Mouse (Mus musculus) kidney, postnatal 0 days (tissue): ENCODE measurements at regions not wholly inside any gene's neighbourhood (a gene's known extent, or its start where the extent isn't known, plus 50 kb on each side); places are given as distances from the start of the nearest gene placed in this dataset.

ENCODE experiments used
- ATAC-seq: fragments of 200-750 bp; cut with Nextera tagmentation; replicated peaks from 2 replicates; pipeline ENCODE4 v1.8.0; 2017; ENCODE audit warnings: low read depth, moderate number of reproducible peaks, moderate TSS enrichment, moderate library complexity; ENCODE audit not compliant: low FRiP score
- DNase-seq: peaks from one replicate; pipeline ENCODE4 v3.0.0-alpha.2; 2016; ENCODE audit warnings: low spot score
- H3K27ac ChIP-seq: fragments of 300-500 bp; sonication (generic); 2 replicates; pipeline ENCODE4 v1.5.1; 2014; ENCODE audit warnings: mild to moderate bottlenecking
- H3K27me3 ChIP-seq: fragments of 300-500 bp; sonication (generic); 2 replicates; pipeline ENCODE4 v1.6.1; 2014; ENCODE audit warnings: low read length, mixed read lengths; ENCODE audit not compliant: insufficient read depth
- H3K36me3 ChIP-seq: fragments of 300-500 bp; sonication (generic); 2 replicates; pipeline ENCODE4 v1.6.1; 2014; ENCODE audit warnings: low read length, mixed read lengths; ENCODE audit not compliant: insufficient read depth
- H3K4me1 ChIP-seq: fragments of 300-500 bp; sonication (generic); replicated peaks from 2 replicates; pipeline ENCODE4 v1.6.1; 2014; ENCODE audit warnings: antibody characterized with exemption, low read length, mixed read lengths; ENCODE audit not compliant: insufficient read depth
- H3K4me2 ChIP-seq: fragments of 300-500 bp; sonication (generic); 2 replicates; pipeline ENCODE4 v1.6.1; 2014; ENCODE audit warnings: mild to moderate bottlenecking, low read length, moderate library complexity, mixed read lengths
- H3K4me3 ChIP-seq: fragments of 300-500 bp; sonication (generic); replicated peaks from 2 replicates; pipeline ENCODE4 v1.5.1; 2014; ENCODE audit warnings: low read depth, low read length
- H3K9ac ChIP-seq: fragments of 300-500 bp; sonication (generic); 2 replicates; pipeline ENCODE4 v1.6.1; 2014; ENCODE audit warnings: low read depth, low read length
- H3K9me3 ChIP-seq: fragments of 300-500 bp; sonication (generic); replicated peaks from 2 replicates; pipeline ENCODE4 v1.6.1; 2016; ENCODE audit warnings: low read length, inconsistent platforms, mixed read lengths
- CTCF ChIP-seq: IDR thresholded peaks from 2 replicates; pipeline ENCODE4 v1.5.1; 2016; ENCODE audit warnings: antibody characterized with exemption, low read depth, mild to moderate bottlenecking, moderate library complexity
- WGBS: fragments of 180-500 bp; shearing (Covaris S2); extraction: QIAGEN DNeasy Blood & Tissue Kit; methylation state at CpG from one replicate; pipeline ENCODE4 v1.1.7; 2014; 5-methylcytosine and 5-hydroxymethylcytosine counted together

DNA sequence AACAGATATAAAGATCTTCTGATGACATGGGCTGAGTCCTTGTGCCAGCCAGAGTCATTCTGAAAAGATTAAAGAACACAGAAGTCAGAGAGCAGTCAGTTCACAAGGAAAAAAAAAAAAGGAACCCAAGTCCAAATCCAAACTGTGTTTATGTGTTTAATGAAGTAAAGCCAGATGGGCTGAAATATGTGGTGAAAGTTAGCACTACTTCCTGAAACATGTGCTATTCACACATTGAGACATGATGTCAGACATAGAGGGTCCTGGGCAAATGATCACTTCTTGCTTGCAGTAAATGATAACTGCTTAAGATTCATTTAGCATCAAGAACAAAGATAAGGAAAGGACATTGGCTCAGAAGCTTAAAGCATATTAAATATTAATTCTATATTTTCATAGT is 439.8 kb downstream of the Nova1 start:
- no peak for TF ChIP-seq CTCF
- Histone ChIP-seq H3K4me2 (no peak overlapping the region), H3K36me3 (no peaks in the 10 kb centered on the region), H3K9ac (no peak overlapping the region), H3K4me1 (no peaks in the 10 kb centered on the region), H3K9me3 (no peaks in the 10 kb centered on the region), H3K27ac (no peak overlapping the region), H3K27me3 (no peaks in the 10 kb centered on the region), H3K4me3 (no peak overlapping the region)
- ATAC-seq (no peak), DNase-seq (no peak)

- TF ChIP-seq CTCF: no peak
- Histone ChIP-seq H3K4me1 (no peaks in the 10 kb centered on the region), H3K36me3 (no peaks in the 10 kb centered on the region), H3K4me2 (no peak overlapping the region), H3K27ac (no peak overlapping the region), H3K9me3 (no peaks in the 10 kb centered on the region), H3K4me3 (no peak overlapping the region), H3K9ac (no peak overlapping the region), H3K27me3 (no peaks in the 10 kb centered on the region)
- DNase-seq (no peak), ATAC-seq (no peak)
- 65% methylated on average over 3 of the region's 3 CpGs for WGBS
Measured at GRCm38 (mm10) chr12:46371747-46372146, 447.0 kb downstream of the Nova1 start.

- no peak for TF ChIP-seq CTCF
- H3K9me3 ChIP-seq: no peaks in the 10 kb centered on the region
- H3K27ac ChIP-seq: no peak overlapping the region
- H3K4me2 ChIP-seq: no peak overlapping the region
- no peaks in the 10 kb centered on the region for H3K36me3 ChIP-seq
- no peaks in the 10 kb centered on the region for H3K27me3 ChIP-seq
- no peak overlapping the region for H3K9ac ChIP-seq
- WGBS: 83% methylated on average over 1 of the region's 1 CpGs
- DNase-seq (no peak), ATAC-seq (no peak)
- no peak overlapping the region for H3K4me3 ChIP-seq
- no peaks in the 10 kb centered on the region for H3K4me1 ChIP-seq
Measured at GRCm38 (mm10) chr12:46333376-46333775, 485.4 kb downstream of the Nova1 start.

DNA sequence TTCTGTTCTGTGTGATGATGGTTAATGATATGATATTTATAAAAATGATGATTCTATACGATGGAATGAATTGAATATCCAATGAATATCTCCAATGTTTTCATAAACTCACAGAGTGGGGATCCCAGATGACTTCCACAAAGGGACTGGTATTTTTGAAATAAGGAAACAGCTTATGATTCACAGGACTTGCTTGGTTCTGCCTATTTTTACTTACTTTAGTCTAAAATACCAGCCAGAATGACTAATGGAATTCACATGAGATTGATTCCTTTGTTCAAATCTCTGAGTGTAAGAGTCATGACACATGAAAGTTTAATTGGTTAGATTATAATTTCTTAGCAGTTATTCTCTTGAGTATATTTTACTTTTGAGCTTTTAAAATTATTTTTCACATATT is 490.9 kb downstream of the Nova1 start:
- H3K27ac ChIP-seq: no peak overlapping the region
- no peak for TF ChIP-seq CTCF
- no peak overlapping the region for H3K9ac ChIP-seq
- ATAC-seq (no peak), DNase-seq (no peak)
- no peaks in the 10 kb centered on the region for H3K27me3 ChIP-seq
- WGBS: 84% methylated on average over 1 of the region's 1 CpGs
- no peak overlapping the region for H3K4me2 ChIP-seq
- no peaks in the 10 kb centered on the region for H3K36me3 ChIP-seq
- H3K9me3 ChIP-seq: no peaks in the 10 kb centered on the region
- H3K4me1 ChIP-seq: no peaks in the 10 kb centered on the region
- no peak overlapping the region for H3K4me3 ChIP-seq

DNA sequence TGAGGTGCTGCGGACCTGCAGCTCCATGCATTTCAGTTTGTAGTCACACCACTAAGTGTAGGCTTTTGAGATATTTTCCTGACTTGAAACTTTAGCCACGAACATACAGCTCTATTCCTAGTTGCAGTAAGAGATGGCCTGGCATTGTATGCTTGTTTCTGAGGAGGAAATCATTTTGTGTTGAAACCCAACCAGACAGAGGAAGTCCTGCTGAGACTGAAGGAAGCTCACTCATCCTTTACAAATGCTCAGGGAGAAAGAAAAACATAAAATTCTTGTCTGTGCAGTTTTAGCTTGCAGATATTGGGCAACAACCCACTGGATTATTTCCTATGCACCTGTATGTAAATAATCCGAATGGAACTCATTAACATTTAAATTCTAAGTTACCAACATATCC is 495.5 kb downstream of the Nova1 start:
- Histone ChIP-seq H3K4me2 (no peak overlapping the region), H3K27me3 (no peaks in the 10 kb centered on the region), H3K4me3 (no peak overlapping the region), H3K27ac (no peak overlapping the region), H3K9ac (no peak overlapping the region), H3K9me3 (no peaks in the 10 kb centered on the region), H3K4me1 (no peaks in the 10 kb centered on the region), H3K36me3 (no peaks in the 10 kb centered on the region)
- no peak for ATAC-seq
- 66% methylated on average over 3 of the region's 3 CpGs for WGBS
- no peak for DNase-seq
- no peak for TF ChIP-seq CTCF

DNA sequence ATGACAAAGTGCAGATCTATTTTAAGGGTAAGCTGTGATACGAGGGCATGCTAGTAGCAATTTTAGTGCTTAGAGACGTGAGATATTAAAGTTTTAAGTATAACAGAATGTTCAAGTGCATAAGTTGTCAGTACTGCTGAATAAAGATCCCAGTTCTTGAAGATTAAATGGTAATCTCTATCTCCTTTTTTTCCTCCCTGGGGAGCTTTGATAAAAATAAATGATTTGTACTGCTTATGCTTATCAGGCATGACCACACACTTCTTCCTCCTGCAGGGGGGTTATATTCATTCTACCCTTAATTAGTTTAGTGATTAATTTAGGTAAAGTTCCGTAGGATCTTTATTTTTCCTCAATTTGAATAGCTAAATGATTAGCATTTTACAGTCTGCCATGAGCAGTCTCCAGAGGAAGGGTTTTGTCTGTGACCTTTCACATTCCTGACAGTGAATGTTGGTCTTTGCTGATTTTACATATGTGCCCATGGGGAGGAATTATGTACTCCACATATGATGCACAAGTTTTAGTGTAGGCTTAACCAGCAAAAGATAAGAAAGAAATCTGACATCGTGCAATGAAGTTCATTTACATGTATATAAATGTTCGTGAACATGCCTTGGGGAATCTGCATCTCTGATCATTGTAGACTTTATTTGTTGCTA is 515.5 kb downstream of the Nova1 start:
- no peaks in the 10 kb centered on the region for H3K27me3 ChIP-seq
- H3K9ac ChIP-seq: no peak overlapping the region
- no peaks in the 10 kb centered on the region for H3K9me3 ChIP-seq
- no peak for ATAC-seq
- no peak overlapping the region for H3K27ac ChIP-seq
- no peak for DNase-seq
- no peaks in the 10 kb centered on the region for H3K36me3 ChIP-seq
- TF ChIP-seq CTCF: no peak
- no peak overlapping the region for H3K4me2 ChIP-seq
- H3K4me3 ChIP-seq: no peak overlapping the region
- WGBS: 76% methylated on average over 5 of the region's 5 CpGs
- no peaks in the 10 kb centered on the region for H3K4me1 ChIP-seq

GRCm38 (mm10) chr12:46298926-46299325 is 519.8 kb downstream of the Nova1 start:
- Histone ChIP-seq H3K27me3 (no peaks in the 10 kb centered on the region), H3K4me3 (no peak overlapping the region), H3K9me3 (no peaks in the 10 kb centered on the region), H3K36me3 (no peaks in the 10 kb centered on the region), H3K4me1 (no peaks in the 10 kb centered on the region), H3K4me2 (no peak overlapping the region), H3K9ac (no peak overlapping the region), H3K27ac (no peak overlapping the region)
- DNase-seq: no peak
- 86% methylated on average over 5 of the region's 5 CpGs for WGBS
- no peak for ATAC-seq
- no peak for TF ChIP-seq CTCF
